Mouse (Mus musculus): ENCODE results near the gene Cirbp. TPM values are rescaled to one million over a fixed set of nuclear protein-coding genes. Genes with fewer than 3 reads are reported as not detected.

Gene Cirbp
- polyA plus RNA-seq, 1 experiment from 2014 or later = 86.7 TPM

DNA sequence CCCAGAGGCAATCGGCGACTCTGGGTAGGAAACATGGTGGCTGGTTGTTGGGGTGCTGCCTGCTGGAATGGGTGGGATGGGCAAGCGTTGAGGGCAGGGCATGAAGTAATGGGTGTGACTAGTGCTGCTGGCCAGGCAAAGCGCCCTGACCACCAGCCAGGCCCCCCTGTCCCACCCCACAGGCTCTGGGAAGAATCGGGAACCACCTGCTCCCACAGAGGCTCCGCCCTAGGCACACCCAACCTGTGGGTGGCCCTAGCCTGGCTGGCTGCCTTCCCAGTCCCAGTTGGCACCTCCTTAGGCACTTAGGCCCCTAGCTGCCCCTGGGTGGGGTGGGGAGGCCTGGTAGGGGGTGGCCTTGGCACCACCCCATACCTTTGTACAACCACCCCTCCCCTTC, 19.9 kb upstream of the Cirbp start:
- 80% methylated on average over 6 of the region's 6 CpGs for WGBS
- ATAC-seq (replicated peaks; ENCODE audit: insufficient number of reproducible peaks, insufficient read depth, low FRiP score, low read depth) = no peak
- H3K4me3 ChIP-seq = no peak overlapping the region

DNA sequence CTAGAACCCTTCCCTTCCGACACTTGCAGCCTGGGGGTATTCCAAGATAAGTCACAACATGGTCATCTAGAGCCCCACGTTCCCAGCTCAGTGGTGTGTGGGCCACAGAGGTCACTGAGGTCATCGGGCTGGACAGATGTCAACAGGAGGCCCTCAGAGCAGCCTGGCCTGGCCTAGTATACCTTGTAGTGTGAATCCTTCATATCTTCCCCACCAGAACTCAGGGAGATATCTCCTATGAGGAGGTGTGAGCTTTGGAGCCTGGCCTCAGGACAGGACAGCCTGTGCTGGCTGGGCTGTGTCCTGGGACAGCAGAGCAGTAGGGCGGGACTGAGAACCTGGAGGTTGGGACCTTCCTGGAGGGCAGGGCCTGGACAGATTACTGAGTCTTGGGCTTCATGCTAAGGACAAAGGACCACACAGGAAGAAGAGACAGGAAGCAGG, 19.2 kb upstream of the Cirbp start:
- peak overlapping the region; percentile 80; the same call in 1 of the 2 replicates for H3K4me2 ChIP-seq
- no peaks in the 10 kb centered on the region for H3K9me3 ChIP-seq (replicated peaks)
- no peak overlapping the region for H3K4me3 ChIP-seq
- H3K27ac ChIP-seq = peak overlapping the region; percentile 100
- no peaks in the 10 kb centered on the region for H3K27me3 ChIP-seq
- WGBS = 53% methylated on average over 4 of the region's 4 CpGs
- peak overlapping the region; percentile 41; the same call in 1 of the 2 replicates for H3K9ac ChIP-seq
- peaks cover 33% of the 10 kb centered on the region for H3K36me3 ChIP-seq
- ATAC-seq (replicated peaks; ENCODE audit: insufficient number of reproducible peaks, insufficient read depth, low FRiP score, low read depth) = no peak
- peaks cover 60% of the 10 kb centered on the region for H3K4me1 ChIP-seq (replicated peaks)

More for the DNA sequence above, 19.9 kb upstream of the Cirbp start:
- H3K27ac ChIP-seq = peak overlapping the region; percentile 100
- H3K9me3 ChIP-seq (replicated peaks) = no peaks in the 10 kb centered on the region
- no peaks in the 10 kb centered on the region for H3K27me3 ChIP-seq
- H3K4me1 ChIP-seq (replicated peaks) = peaks cover 64% of the 10 kb centered on the region
- peak overlapping the region; percentile 41; the same call in 1 of the 2 replicates for H3K9ac ChIP-seq
- H3K36me3 ChIP-seq = peaks cover 32% of the 10 kb centered on the region
- peak overlapping the region; percentile 80; the same call in 1 of the 2 replicates for H3K4me2 ChIP-seq

DNA sequence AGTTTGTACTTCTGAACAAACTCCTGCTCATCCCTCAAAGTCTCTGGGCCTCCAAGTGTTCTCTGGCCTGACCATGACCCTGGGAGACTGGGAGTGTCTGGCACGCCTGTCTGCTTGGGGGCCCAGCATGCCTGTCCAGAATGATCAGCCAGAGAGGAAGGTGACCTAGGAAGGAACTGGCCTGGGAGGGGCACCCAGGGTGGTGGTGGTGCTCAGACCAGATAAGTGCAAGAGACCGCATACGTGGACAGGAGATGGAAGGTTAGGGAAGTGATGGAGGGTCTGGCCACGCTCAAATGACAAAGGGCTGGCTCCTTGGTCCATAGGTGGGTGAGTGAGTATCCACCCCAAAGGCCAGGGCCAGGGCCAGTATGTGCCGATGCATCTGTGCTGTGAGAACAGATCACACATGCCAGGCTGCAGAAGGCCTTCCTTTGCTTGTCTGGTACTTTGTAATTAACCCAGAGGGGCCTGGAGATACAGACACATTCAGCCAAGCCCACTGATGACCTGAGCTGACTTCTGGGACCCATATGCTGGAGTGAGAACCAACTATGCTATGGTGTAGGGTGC, 18.6 kb upstream of the Cirbp start:
- Histone ChIP-seq H3K36me3 (peaks cover 35% of the 10 kb centered on the region), H3K4me1 (replicated peaks) (peaks cover 63% of the 10 kb centered on the region), H3K27me3 (no peaks in the 10 kb centered on the region), H3K9ac (peak overlapping the region; percentile 86), H3K27ac (peak overlapping the region; percentile 100), H3K4me3 (peak overlapping the region; percentile 76), H3K9me3 (replicated peaks) (no peaks in the 10 kb centered on the region), H3K4me2 (peak overlapping the region; percentile 80)
- ATAC-seq (replicated peaks; ENCODE audit: insufficient number of reproducible peaks, insufficient read depth, low FRiP score, low read depth) = no peak
- WGBS = 46% methylated on average over 5 of the region's 5 CpGs

DNA sequence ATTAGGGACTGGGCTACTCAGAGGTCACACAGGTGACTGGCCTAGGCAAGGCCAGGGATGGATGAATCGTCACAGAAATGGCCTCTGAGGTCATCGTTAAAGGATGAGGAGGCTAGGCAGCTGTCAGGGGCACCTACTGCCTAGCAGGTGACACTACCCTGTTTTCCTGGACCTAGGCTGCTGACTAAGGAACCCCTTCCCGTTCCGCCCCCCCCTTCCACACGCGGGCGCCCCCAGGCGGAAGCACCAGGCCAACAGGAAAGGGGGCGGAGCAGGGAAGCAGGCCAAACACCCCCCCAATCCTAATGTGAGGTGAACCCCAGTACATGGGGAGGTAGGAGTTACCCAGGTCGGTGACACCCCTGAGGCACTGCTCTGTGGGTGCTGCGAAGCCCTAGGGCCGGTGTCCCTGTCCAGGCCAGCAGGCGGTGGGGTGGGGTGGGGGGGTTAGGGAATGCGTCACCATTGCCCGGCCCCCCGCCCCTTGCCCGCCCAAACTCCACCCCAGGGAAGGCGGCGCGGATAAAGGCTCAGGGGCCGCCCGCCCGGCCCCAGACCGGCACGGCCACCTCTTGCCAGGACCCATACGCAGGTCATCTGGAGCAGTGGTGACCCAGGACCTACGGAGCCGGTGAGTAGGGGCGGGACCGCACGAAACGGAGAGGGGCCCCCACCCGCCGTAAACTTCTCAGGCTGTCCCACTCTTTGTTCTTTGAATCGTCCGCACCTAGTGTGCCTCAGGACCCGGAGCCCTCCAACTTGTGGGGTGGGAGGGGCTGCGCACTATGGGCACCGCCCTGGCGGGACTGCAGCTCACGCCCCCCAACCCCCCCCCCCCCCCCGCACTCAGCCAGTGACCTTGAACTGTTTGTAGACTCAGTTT, 17.8 kb upstream of the Cirbp start, which contains the start of gene Midn:
Gene Midn, plus strand, starts transcription at position 554 of the 883 bp plus-strand sequence.
- H3K9ac ChIP-seq = peak within 1 kb of the TSS; percentile 86

DNA sequence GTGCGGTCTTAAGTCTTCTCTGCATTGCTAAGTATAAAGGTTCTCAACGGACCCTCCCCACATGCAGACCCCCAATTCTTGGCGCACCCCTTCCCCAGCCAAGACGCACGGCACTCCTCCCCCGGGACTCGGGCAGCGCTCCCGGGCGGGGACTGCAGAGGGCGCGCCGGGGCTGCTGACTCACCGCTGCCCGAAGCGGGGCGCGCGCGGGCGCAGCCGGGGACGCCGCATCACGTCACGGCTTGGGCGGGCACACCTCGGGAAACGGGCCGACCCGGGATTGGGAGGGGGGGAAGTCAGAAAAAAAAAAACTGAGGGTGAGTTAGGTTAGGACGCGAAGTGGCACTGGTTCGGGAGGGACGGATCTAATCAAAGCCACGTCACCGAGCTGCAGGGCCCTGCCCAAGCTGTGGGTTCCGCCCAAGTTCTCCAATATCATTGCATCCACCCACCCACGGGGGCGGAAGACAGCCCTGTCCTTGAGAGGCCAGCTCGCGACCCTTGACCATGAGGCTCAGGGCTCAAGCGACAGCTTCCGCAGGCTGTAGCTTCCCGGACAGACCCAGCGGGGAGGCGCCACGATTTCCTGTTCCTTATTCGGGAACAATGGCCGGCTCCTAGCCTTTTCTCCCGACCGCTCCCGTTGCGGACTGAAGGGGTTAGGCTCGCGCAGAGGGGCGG, 17.0 kb upstream of the Cirbp start:
- Histone ChIP-seq H3K27ac (peak overlapping the region; percentile 100), H3K27me3 (no peaks in the 10 kb centered on the region), H3K9ac (peak overlapping the region; percentile 86), H3K4me2 (peak overlapping the region; percentile 80), H3K36me3 (peaks cover 42% of the 10 kb centered on the region), H3K4me1 (replicated peaks) (peaks cover 66% of the 10 kb centered on the region), H3K9me3 (replicated peaks) (no peaks in the 10 kb centered on the region), H3K4me3 (peak overlapping the region; percentile 76)
- under 1% methylated on average over 57 of the region's 57 CpGs for WGBS
- peak; percentile 50 for ATAC-seq (replicated peaks; ENCODE audit: insufficient number of reproducible peaks, insufficient read depth, low FRiP score, low read depth)

More for the DNA sequence above, 17.8 kb upstream of the Cirbp start, which contains the start of gene Midn:
- Histone ChIP-seq H3K4me1 (replicated peaks) (peaks cover 66% of the 10 kb centered on the region), H3K27me3 (no peaks in the 10 kb centered on the region), H3K27ac (peak within 1 kb of the TSS; percentile 100), H3K4me3 (peak within 1 kb of the TSS; percentile 76), H3K4me2 (peak within 1 kb of the TSS; percentile 80), H3K9me3 (replicated peaks) (no peaks in the 10 kb centered on the region), H3K36me3 (peaks cover 40% of the 10 kb centered on the region)
- WGBS = under 1% methylated on average over 40 of the region's 42 CpGs
- ATAC-seq (replicated peaks; ENCODE audit: insufficient number of reproducible peaks, insufficient read depth, low FRiP score, low read depth) = peak; percentile 51

DNA sequence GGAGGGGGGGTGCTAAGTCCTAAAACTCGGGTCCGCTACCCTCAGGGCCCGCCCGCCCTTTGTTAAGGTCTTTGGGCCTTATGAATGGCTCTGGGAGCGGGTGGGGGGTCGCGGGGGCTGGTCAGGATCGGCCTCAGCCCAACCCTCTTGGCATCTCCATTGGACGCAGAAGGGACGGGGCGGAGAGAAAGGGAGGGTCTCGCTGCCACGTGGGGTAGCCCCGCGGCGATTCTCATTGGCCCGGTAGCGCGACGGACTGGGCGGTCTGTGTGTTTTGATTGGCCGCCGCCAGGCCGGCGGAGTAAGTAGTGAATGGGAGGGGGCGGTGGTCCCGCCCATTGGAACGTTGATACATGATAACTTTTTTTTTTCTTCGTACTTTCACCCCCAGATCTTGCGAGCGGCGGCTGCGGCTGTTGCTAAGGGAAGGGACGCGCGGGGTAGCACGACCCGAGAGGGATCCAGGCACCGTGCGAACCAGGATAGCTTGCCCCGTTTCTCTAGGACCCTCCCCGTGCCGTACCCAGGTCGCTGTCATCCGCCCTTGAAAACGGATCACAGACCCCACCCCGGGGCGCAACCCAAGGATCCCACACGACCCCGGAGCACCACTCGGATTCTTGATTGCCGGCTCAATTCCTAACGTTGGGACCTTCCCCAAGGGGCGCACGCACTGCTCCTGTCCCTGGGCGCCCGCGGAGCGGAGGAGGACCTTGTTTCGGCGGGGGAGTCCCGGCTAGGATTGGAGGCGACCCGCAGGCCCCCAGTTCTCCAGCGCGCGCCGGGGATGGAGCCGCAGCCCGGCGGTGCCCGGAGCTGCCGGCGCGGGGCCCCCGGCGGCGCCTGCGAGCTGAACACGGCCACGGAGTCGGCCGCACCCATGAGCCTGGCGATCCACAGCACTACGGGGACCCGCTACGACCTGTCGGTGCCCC, 16.2 kb upstream of the Cirbp start:
- ATAC-seq (replicated peaks; ENCODE audit: insufficient number of reproducible peaks, insufficient read depth, low FRiP score, low read depth) = peak; percentile 82
- H3K4me1 ChIP-seq (replicated peaks) = peaks cover 66% of the 10 kb centered on the region
- under 1% methylated on average over 79 of the region's 88 CpGs for WGBS
- peak overlapping the region; percentile 80 for H3K4me2 ChIP-seq
- peak overlapping the region; percentile 76 for H3K4me3 ChIP-seq
- no peaks in the 10 kb centered on the region for H3K9me3 ChIP-seq (replicated peaks)
- H3K27ac ChIP-seq = peak overlapping the region; percentile 100
- no peaks in the 10 kb centered on the region for H3K27me3 ChIP-seq
- peaks cover 42% of the 10 kb centered on the region for H3K36me3 ChIP-seq
- H3K9ac ChIP-seq = peak overlapping the region; percentile 86

DNA sequence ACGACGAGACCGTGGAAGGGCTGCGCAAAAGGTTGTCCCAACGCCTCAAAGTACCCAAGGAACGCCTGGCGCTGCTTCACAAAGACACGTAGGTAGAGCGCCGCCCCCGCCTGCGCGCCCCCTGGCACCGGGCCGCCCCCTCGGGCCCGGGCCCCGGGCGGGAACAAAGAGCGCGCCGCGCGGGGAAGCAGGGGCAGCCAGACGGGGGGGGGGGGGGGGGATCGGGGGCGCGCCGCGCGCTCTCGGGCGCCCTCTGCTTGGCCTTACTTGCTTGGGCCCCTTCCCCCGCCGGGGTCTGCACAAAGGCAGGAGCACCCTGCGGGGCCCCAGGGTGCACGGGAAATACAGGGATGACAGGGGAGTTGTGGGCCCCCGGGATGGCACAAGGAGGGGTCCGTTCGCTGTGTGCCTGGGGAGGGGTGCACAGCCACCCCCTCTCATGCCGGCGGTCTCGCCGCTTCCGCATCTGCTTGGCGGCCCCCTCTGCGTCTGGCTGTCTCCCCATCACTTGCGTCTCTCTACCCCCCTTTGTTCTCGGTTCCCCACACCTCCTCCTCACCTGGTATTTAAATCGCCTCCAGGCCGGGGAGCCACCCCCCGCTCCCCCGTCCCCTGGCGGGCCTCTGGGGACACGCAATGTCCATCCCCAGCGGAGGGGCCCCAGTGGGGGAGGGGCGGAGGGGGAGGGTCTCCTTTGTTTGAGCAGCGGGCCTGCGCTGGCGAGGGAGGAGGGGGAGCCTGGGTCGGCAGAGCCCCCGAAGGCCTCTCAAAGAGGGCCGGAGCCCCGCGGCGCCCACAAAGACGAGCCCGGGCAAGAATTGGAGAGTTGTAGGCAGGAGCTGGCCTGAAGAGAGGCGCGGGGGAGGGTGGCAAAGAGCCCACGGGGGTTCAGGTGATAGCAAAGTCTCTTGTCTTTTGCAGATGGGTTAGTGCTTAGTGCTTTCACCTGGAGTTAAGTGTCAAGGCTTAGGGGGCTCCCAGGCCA, 15.3 kb upstream of the Cirbp start:
- no peaks in the 10 kb centered on the region for H3K9me3 ChIP-seq (replicated peaks)
- H3K4me2 ChIP-seq = peak overlapping the region; percentile 80
- peak overlapping the region; percentile 82 for H3K9ac ChIP-seq
- H3K4me1 ChIP-seq (replicated peaks) = peaks cover 66% of the 10 kb centered on the region
- under 1% methylated on average over 42 of the region's 71 CpGs for WGBS
- peak overlapping the region; percentile 76 for H3K4me3 ChIP-seq
- no peak for ATAC-seq (replicated peaks; ENCODE audit: insufficient number of reproducible peaks, insufficient read depth, low FRiP score, low read depth)
- no peaks in the 10 kb centered on the region for H3K27me3 ChIP-seq
- H3K36me3 ChIP-seq = peaks cover 42% of the 10 kb centered on the region
- peak overlapping the region; percentile 100 for H3K27ac ChIP-seq

DNA sequence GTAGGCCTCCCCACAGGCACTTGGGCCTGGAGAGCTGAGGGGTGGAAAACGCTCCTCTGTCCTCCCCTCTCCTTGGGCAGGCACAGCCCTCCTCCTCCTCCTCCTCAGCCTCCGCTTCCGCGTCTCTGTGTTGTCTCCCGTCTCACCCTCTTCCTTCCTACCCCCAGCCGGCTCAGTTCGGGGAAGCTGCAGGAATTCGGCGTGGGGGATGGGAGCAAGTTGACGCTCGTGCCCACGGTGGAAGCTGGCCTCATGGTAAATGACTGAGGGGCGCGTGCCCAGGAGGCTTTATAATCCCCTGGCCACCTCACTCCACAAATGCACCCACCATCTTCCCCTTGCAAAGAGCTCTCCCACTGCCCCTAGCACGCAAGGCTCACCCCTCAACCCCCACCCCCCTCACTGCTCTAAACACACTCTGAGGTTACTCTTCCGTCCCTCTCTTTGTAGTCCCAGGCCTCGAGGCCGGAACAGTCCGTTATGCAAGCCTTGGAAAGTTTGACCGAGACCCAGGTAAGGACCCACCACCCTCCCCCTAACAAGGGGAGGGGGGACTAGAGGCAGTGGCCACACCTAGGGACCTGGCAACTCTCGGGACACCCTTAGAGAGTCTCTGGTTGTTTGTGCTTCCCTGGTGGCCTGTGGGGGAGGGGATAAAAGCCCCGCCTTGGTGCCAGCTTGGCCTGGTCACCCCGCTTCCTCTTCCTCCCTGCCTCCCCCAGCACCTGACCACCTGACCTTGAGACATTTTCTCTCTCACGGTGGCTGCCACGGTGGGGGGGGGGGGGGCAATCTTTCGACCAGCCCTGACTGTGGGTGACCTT, 14.4 kb upstream of the Cirbp start:
- no peak for ATAC-seq (replicated peaks; ENCODE audit: insufficient number of reproducible peaks, insufficient read depth, low FRiP score, low read depth)
- Histone ChIP-seq H3K4me2 (peak overlapping the region; percentile 80), H3K9ac (peak overlapping the region; percentile 82), H3K4me1 (replicated peaks) (peaks cover 66% of the 10 kb centered on the region), H3K27me3 (no peaks in the 10 kb centered on the region), H3K4me3 (peak overlapping the region; percentile 76), H3K36me3 (peaks cover 43% of the 10 kb centered on the region), H3K9me3 (replicated peaks) (no peaks in the 10 kb centered on the region), H3K27ac (peak overlapping the region; percentile 100)
- WGBS = under 1% methylated on average over 26 of the region's 26 CpGs

Data from heart, embryonic 15.5 days (tissue).